Mouse (Mus musculus): ENCODE data around the gene Gstp1. TPM values are rescaled to one million over a fixed set of nuclear protein-coding genes. Genes with fewer than 3 reads are reported as not detected.

Gene Gstp1
- polyA plus RNA-seq (2012): 14.9 and 28.9 TPM in 2 replicates

- Histone ChIP-seq H3K4me3 (replicated peaks) (peak within 1 kb of the TSS; percentile 69), H3K9me3 (ENCODE audit: control insufficient read depth, low read length) (no peaks in the 10 kb centered on the region), H3K4me1 (ENCODE audit: control insufficient read depth) (peaks cover 33% of the 10 kb centered on the region), H3K27me3 (ENCODE audit: control insufficient read depth) (no peaks in the 10 kb centered on the region), H3K36me3 (ENCODE audit: control insufficient read depth) (peaks cover 9% of the 10 kb centered on the region)
- TF ChIP-seq GATA1 (IDR thresholded peaks at IDR 0.05; ENCODE audit: low read length) (no peak), TAL1 (IDR thresholded peaks at IDR 0.05; ENCODE audit: low read length) (no peak)
These were observed at the start of gene Gstp1 for GRCm38 (mm10) chr19:4037788-4038232. Gstp1 (minus strand) TSS chr19:4037985.

DNA sequence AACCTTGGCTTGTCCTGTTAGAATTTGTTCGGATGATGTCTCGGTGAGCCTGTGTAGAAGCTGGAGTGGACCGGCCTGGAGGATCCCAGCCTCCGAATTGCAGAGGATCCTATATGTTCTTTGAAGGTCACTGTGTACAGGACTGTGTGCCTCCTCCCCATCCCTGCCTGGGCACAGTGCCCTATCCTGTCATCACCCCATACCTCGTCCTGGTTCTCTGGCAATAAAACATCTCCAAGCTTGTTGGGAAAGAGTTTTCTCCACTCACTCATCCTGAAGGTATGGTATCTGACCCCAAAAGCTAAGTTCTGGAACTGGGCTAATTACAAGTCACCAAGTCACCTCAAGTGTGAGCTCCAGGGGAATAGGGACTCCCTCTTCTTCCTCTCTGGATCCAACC, 49.3 kb upstream of the Gstp1 start:
- Histone ChIP-seq H3K27me3 (ENCODE audit: control insufficient read depth) (peaks cover 42% of the 10 kb centered on the region), H3K36me3 (ENCODE audit: control insufficient read depth) (no peaks in the 10 kb centered on the region), H3K9me3 (ENCODE audit: control insufficient read depth, low read length) (no peaks in the 10 kb centered on the region), H3K4me1 (ENCODE audit: control insufficient read depth) (peaks cover 31% of the 10 kb centered on the region), H3K4me3 (replicated peaks) (no peak overlapping the region)
- TF ChIP-seq TAL1 (IDR thresholded peaks at IDR 0.05; ENCODE audit: low read length) (no peak), GATA1 (IDR thresholded peaks at IDR 0.05; ENCODE audit: low read length) (no peak)

DNA sequence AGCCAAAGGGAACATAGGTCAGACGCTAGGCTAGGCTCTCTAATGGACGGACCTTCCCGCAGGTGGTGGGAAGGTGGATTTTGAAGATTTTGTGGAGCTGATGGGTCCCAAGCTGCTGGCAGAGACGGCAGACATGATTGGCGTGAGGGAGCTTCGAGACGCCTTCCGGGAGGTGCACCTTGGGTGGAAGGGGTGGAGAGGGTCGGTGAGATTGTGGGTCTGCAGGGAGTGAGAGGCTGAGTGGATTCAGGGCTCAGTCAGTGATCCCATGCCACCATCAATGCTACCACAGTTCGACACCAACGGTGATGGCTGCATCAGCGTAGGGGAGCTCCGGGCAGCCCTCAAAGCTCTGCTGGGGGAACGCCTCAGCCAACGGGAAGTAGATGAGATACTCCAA, 48.4 kb upstream of the Gstp1 start:
- peaks cover 42% of the 10 kb centered on the region for H3K27me3 ChIP-seq (ENCODE audit: control insufficient read depth)
- no peak overlapping the region for H3K4me3 ChIP-seq (replicated peaks)
- TF ChIP-seq TAL1 (IDR thresholded peaks at IDR 0.05; ENCODE audit: low read length) (no peak), GATA1 (IDR thresholded peaks at IDR 0.05; ENCODE audit: low read length) (no peak)
- H3K36me3 ChIP-seq (ENCODE audit: control insufficient read depth): no peaks in the 10 kb centered on the region
- peaks cover 41% of the 10 kb centered on the region for H3K4me1 ChIP-seq (ENCODE audit: control insufficient read depth)
- H3K9me3 ChIP-seq (ENCODE audit: control insufficient read depth, low read length): no peaks in the 10 kb centered on the region

GRCm38 (mm10) chr19:4084984-4085383, 47.2 kb upstream of the Gstp1 start:
- no peaks in the 10 kb centered on the region for H3K36me3 ChIP-seq (ENCODE audit: control insufficient read depth)
- no peak overlapping the region for H3K4me3 ChIP-seq (replicated peaks)
- TF ChIP-seq GATA1 (IDR thresholded peaks at IDR 0.05; ENCODE audit: low read length): no peak
- TF ChIP-seq TAL1 (IDR thresholded peaks at IDR 0.05; ENCODE audit: low read length): no peak
- H3K27me3 ChIP-seq (ENCODE audit: control insufficient read depth): peaks cover 37% of the 10 kb centered on the region
- H3K9me3 ChIP-seq (ENCODE audit: control insufficient read depth, low read length): no peaks in the 10 kb centered on the region
- H3K4me1 ChIP-seq (ENCODE audit: control insufficient read depth): peaks cover 52% of the 10 kb centered on the region

DNA sequence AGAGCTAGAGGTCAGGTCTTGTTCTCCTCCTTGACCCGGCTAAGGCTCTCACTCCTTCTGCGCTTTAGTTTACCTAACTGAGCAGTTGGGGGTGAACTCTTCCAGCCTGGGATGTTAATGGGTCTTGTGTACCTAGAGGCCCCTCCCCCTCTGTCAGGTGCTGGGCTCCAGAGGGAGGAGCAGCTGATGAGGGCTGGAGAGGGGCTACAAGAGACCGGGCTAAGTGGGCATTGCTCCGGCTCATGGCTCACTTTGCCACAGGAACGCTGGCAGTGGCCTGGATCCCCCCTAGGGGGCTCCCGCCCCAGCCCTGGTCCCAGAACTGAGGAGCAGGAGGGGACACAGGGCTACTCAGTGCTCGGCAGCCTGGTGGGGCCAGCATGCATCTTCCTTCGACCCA, 46.0 kb upstream of the Gstp1 start:
- Histone ChIP-seq H3K36me3 (ENCODE audit: control insufficient read depth) (no peaks in the 10 kb centered on the region), H3K27me3 (ENCODE audit: control insufficient read depth) (peaks cover 29% of the 10 kb centered on the region), H3K4me1 (ENCODE audit: control insufficient read depth) (peaks cover 64% of the 10 kb centered on the region), H3K9me3 (ENCODE audit: control insufficient read depth, low read length) (no peaks in the 10 kb centered on the region), H3K4me3 (replicated peaks) (no peak overlapping the region)
- TF ChIP-seq GATA1 (IDR thresholded peaks at IDR 0.05; ENCODE audit: low read length) (no peak), TAL1 (IDR thresholded peaks at IDR 0.05; ENCODE audit: low read length) (no peak)

DNA sequence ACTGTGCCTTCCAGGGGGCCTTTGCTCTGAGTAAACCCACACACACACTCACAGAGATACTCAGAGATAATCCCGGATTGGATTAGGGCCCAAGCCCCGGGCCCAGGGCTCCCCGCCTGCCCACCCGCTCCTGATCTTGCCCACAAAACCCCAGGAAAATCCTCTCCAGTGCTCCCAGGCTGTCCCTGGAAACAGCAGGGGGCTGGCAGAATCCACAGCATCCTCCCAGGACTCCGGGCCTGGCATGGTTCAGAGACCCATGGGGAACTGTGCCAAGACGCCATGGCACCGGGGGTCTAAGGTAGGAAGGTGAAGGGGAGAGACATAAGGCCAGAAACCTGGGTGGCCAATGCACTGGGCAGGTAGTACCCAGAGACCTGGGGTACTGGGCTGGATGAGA, 45.5 kb upstream of the Gstp1 start:
- no peaks in the 10 kb centered on the region for H3K36me3 ChIP-seq (ENCODE audit: control insufficient read depth)
- no peak overlapping the region for H3K4me3 ChIP-seq (replicated peaks)
- no peaks in the 10 kb centered on the region for H3K9me3 ChIP-seq (ENCODE audit: control insufficient read depth, low read length)
- TF ChIP-seq GATA1 (IDR thresholded peaks at IDR 0.05; ENCODE audit: low read length) (no peak), TAL1 (IDR thresholded peaks at IDR 0.05; ENCODE audit: low read length) (no peak)
- H3K27me3 ChIP-seq (ENCODE audit: control insufficient read depth): peaks cover 25% of the 10 kb centered on the region
- peaks cover 62% of the 10 kb centered on the region for H3K4me1 ChIP-seq (ENCODE audit: control insufficient read depth)

GRCm38 (mm10) chr19:4082219-4082965, 44.6 kb upstream of the Gstp1 start:
- Histone ChIP-seq H3K27me3 (ENCODE audit: control insufficient read depth) (peaks cover 22% of the 10 kb centered on the region), H3K9me3 (ENCODE audit: control insufficient read depth, low read length) (no peaks in the 10 kb centered on the region), H3K36me3 (ENCODE audit: control insufficient read depth) (no peaks in the 10 kb centered on the region), H3K4me1 (ENCODE audit: control insufficient read depth) (peaks cover 66% of the 10 kb centered on the region), H3K4me3 (replicated peaks) (no peak overlapping the region)
- TF ChIP-seq TAL1 (IDR thresholded peaks at IDR 0.05; ENCODE audit: low read length) (no peak), GATA1 (IDR thresholded peaks at IDR 0.05; ENCODE audit: low read length) (no peak)

- no peak for TF ChIP-seq GATA1 (IDR thresholded peaks at IDR 0.05; ENCODE audit: low read length)
- TF ChIP-seq TAL1 (IDR thresholded peaks at IDR 0.05; ENCODE audit: low read length): no peak
- Histone ChIP-seq H3K9me3 (ENCODE audit: control insufficient read depth, low read length) (peaks cover 2% of the 10 kb centered on the region; the same call in 1 of the 2 replicates), H3K4me3 (replicated peaks) (peak within 1 kb of the TSS; percentile 28), H3K27me3 (ENCODE audit: control insufficient read depth) (peaks cover 17% of the 10 kb centered on the region), H3K36me3 (ENCODE audit: control insufficient read depth) (no peaks in the 10 kb centered on the region), H3K4me1 (ENCODE audit: control insufficient read depth) (peaks cover 66% of the 10 kb centered on the region)
These were observed 43.6 kb upstream of the Gstp1 start, which contains the start of gene Cabp2 for GRCm38 (mm10) chr19:4081394-4081793. Cabp2 (plus strand) TSS chr19:4081578.

- Histone ChIP-seq H3K4me1 (ENCODE audit: control insufficient read depth) (peaks cover 66% of the 10 kb centered on the region), H3K27me3 (ENCODE audit: control insufficient read depth) (peaks cover 11% of the 10 kb centered on the region), H3K4me3 (replicated peaks) (peak overlapping the region; percentile 28), H3K9me3 (ENCODE audit: control insufficient read depth, low read length) (peaks cover 2% of the 10 kb centered on the region; the same call in 1 of the 2 replicates), H3K36me3 (ENCODE audit: control insufficient read depth) (no peaks in the 10 kb centered on the region)
- TF ChIP-seq TAL1 (IDR thresholded peaks at IDR 0.05; ENCODE audit: low read length): peak; percentile 38; the same call in 2 of the 3 replicates
- peak; percentile 41; the same call in 1 of the 2 replicates for TF ChIP-seq GATA1 (IDR thresholded peaks at IDR 0.05; ENCODE audit: low read length)
These were observed 42.8 kb upstream of the Gstp1 start for GRCm38 (mm10) chr19:4080511-4081009.

Data from erythroblast, embryonic 14.5 days (primary cell).